Mouse (Mus musculus) lung, postnatal 25 days (tissue): ENCODE data around the gene Slmap.
A peak's percentile ranks its signal among the peaks of the same experiment; 100 is the strongest.
"Not testable (repeated sequence)": the region's sequence is repeated elsewhere in the genome, so short reads cannot be mapped to it uniquely, and the experiment has no call there.

Experiments used
- DNase-seq: peaks from one replicate; pipeline ENCODE4 v3.0.0; 2022; ENCODE audit warnings: low spot score

The Slmap gene

DNA sequence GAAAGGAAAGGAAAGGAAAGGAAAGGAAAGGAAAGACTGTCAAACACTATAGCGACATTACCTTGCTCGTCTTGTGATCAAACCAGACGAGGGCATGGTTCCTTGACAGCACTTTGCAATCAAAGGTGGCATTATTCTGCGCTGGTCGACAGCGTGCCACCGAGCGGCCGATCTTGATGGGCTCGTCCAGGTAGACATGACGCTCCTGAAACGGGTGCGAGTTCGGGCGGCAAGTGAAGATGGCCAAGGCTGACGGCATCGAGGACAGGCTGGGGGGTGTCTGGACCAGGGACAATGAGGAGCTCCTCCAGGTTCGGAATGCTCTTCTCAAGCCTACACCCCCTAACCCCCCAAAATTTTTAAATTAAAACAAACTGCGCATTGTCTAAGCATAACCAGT, 1.5 kb downstream of the Slmap start:
- DNase-seq: no peak

GRCm38 (mm10) chr14:26532752-26533151, 2.0 kb downstream of the Slmap start:
- no peak for DNase-seq

DNA sequence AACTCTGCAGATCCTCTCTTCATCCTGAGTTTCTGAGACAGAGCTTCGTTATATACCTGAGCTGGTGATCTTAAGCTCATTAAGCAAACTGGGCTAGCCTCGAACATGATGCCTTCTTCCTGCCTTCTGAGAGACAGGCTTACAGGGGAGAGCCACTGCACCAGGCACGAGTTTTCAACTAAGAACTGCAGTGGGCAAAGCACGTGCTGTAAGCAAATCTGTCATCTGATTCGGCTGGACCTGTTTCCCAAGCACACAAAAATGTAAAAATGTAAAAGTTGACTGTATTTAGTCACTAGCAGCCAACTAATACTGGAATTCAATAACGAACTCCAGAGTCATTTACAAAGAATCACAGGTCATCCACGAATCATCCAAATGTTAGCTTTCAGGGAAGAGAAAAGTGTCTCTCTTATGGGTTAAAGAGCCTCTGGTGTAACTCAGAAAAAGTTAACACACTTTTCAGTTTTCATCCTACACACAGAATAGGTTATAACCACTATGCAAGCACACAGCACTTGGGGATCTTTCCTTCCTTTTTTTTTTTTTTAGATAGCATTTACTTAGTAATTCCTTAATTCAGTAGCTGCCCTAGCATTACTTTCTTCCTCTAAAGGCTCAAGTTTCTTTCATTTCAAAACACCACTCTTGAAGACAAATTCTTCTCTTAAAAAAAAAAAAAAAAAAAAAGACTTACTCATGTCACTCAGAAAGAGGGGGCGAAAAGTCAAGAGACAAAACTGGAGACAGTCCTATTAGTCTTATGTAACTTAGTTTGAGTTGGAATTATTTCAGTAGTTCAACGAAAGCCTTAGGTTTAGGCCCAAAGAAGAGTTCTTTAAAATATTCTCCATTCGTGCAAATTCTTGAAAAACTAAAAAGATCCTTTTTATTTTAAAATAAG, 3.1 kb downstream of the Slmap start:
- DNase-seq: no peak

- DNase-seq: no peak
Observed at GRCm38 (mm10) chr14:26530350-26530749, 4.4 kb downstream of the Slmap start.

DNA sequence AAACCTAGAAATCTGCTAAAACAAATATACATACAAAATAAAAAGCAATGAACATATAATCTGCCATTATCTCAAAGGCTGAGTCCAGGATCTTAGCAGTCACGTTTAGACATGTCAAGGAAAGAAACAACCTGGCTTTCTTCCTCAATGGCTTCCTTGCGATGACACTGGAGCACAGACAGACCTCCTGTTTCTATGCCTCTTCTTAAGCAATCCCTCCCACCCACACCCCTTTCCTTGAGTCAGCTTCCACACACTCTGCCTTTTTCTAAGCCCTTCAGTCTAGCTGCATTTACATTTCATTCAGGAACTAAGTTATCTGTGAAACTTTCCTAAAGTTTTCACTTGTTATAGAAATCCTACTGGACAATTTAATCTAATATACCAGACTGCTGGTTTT, 6.4 kb downstream of the Slmap start:
- DNase-seq: no peak

DNA sequence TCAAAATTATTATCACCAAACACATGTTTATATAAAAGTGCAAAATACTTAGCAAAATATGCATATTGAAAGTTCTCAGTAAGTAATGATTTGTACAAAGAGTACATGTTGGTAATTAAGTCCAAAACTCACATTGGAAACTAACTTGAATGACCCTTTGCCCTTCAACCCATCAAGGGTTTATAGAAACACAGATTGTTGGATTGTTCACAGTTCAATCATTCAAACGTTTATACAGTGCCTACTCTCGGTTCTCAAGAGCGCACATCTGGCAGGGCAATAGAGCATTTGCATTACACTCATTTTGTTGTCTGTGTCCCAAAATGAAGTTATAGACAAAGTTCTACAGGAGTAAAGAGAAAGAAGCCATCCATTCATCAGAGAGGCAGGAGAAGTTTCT, 8.8 kb downstream of the Slmap start:
- no peak for DNase-seq

- DNase-seq: no peak
Observed at GRCm38 (mm10) chr14:26523082-26523481, 11.6 kb downstream of the Slmap start.

DNA sequence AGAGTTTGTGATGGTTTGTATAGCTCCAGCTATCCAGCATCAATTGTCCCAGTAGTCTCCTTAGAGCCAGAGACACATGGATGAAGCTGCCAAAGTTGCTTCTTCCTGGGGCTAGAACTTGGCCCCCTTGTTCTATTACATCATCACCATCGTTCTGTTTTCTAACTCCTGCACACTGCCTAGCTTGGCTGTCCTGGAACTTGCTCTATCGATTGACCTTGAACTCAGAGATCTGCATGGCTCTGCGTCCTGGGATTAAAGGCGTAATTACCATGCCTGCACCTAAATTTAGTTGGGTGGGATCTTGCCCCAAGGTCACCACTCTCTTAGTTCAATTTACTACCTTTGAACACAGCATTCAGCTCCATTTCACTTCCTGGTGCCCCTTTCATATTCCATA, 14.9 kb downstream of the Slmap start:
- no peak for DNase-seq

DNA sequence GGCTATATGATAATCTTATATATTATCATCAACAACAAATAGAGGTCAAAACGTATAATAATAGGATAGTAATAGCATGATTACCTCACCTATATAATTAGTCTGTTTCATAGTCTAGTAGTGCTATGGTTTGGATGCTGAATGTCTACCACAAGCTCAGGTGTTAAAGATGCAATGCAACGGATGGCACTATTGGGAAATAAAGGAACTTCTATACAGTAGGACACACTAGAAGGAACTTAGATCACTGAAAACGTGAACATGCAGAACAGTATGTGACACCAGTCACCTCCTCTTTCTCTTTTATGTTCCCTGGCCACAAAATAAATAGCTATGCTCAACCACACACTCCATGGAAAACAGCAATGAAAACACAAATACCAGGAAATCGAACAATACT, 16.9 kb downstream of the Slmap start:
- DNase-seq: no peak

- DNase-seq: not testable (repeated sequence)
Observed at GRCm38 (mm10) chr14:26516232-26516631, 18.5 kb downstream of the Slmap start.

GRCm38 (mm10) chr14:26515802-26516201, 18.9 kb downstream of the Slmap start:
- DNase-seq: no peak

- DNase-seq: no peak
Observed at GRCm38 (mm10) chr14:26510545-26510944, 24.2 kb downstream of the Slmap start.

- no peak for DNase-seq
Observed at GRCm38 (mm10) chr14:26508150-26508549, 26.6 kb downstream of the Slmap start.

- peak; percentile 26 for DNase-seq
Observed at GRCm38 (mm10) chr14:26507361-26507760, 27.4 kb downstream of the Slmap start.

- no peak for DNase-seq
Observed at GRCm38 (mm10) chr14:26504541-26504940, 30.2 kb downstream of the Slmap start.

DNA sequence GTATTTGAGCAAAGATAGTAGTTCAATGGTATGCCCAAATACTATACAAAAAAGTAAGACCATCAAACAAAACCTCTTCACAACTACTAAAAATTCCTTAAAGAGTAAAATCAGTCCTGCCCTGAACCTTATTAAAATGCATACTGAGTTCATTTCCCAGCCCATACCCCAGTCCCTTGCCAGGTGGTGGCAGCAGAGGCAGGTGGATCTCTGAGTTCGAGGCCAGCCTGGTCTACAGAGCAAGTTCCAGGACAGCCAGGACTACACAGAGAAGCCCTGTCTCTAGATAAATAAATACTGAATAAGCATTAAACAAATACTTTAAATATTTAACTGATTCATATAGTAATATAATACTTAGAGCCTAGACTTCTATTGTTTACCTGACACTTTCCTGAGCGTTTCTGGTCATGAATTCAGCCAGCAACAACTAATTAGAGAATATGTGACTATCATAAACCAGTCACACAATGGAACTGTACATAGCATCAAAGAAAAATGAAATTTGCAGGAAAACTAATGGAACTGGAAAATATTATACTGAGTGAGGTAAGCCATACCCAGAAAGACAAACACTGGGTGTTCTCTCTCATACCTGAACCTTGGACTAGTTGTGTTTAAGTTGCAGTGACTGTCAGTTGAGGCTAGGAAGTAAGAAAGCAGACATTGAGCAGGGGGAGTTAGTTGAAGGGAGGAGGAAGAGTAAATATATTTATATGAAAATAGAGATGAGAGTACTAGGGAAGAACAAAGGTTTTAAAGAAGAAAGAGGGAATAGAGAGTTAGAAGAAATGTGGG, 34.4 kb downstream of the Slmap start:
- no peak for DNase-seq

DNA sequence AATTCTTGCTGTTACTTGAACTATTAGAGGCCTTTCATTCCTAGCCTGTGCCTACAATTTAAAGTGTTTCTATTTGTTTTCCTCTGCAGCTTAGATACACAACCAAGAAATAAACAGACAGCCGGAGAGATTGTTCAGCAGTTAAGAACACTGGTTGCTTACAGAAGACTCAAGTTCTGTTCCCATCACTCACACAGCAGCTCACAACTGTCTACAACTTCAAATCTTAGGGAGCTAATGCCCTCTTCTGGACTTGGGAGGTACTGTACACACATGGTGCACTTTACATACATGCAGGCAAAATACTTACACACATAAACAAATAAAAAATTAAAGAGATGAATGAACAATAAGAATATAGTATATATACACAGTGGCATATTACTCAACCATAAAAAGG, 39.7 kb downstream of the Slmap start:
- DNase-seq: no peak

GRCm38 (mm10) chr14:26491150-26491549, 43.6 kb downstream of the Slmap start:
- peak; percentile 80 for DNase-seq

DNA sequence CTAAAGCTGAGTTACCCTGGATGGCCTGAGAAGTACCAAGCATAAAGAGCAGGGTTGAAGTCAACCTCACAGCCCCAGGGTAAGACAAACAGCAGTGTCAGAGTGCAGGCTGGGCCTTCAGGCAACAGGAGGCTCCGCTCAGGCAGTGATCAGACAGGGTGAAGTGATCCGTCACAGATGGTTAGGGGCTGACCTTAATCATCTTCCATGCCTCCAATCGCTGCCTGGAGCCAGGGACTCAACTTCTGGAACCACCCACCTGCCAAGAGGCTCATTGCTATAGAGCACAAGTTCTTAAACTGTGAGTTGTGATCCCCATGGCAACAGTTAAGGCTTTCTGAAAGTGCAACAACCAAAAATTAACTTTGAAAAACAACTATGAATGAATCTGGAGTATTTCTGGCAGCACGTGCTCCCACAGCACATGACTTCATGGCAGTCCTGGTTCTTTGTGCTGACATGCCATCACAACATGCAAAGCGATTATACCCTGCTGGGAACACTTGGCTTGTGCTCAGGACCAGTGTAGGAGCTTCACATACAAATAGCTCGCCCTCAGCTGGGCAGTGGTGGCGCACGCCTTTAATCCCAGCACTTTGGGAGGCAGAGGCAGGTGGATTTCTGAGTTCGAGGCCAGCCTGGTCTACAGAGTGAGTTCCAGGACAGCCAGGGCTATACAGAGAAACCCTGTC, 46.3 kb downstream of the Slmap start:
- no peak for DNase-seq

DNA sequence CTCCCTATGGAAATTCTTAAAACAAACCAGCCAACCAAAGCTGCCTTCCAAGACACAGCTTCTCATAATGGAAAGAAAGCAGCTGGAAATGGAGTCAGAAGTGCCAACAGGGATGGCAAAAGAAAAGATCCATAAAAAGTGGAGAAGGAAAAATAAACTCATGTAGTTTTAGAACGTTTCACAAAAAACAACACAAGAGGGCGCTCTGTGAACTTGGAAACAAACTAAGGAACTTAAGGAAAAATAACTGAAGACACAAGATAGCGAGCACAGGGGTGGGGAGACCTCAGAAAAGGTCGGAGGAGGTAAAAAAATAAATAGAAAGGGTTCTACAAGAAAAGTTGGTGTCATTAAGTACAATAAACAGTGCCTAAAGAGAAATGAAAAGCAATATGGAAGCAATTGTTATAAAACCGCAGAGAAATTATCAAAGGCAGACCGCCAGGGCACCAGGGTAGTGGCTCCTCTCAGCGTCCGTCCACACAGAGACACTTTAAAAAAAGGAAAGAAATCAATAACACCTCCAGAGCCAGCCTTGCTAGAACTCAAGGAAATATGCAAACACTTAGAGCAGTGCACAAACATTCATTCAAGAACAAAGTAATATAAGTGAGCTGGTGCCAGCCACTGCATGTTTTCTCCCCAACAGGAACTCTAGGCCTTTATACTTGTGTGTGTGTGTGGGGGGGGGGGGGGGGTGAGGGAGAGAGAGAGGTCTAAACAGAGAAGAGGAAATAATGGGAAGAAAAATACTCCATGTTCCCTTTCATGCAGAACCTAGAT, 48.1 kb downstream of the Slmap start:
- DNase-seq: peak; percentile 57

GRCm38 (mm10) chr14:26481457-26481856, 53.3 kb downstream of the Slmap start:
- DNase-seq: no peak

GRCm38 (mm10) chr14:26477738-26478137, 57.0 kb downstream of the Slmap start:
- DNase-seq: peak; percentile 38
